Mouse (Mus musculus): ENCODE data around the gene Trim10. TPM values are rescaled to one million over a fixed set of nuclear protein-coding genes. Genes with fewer than 3 reads are reported as not detected.
A peak's percentile ranks its signal among the peaks of the same experiment; 100 is the strongest.

The Trim10 gene
- polyA plus RNA-seq, 1 experiment from 2014 or later = 7.4 TPM

GRCm38 (mm10) chr17:36909802-36910201, 40.4 kb downstream of the Trim10 start:
- no peak overlapping the region for H3K9ac ChIP-seq (ENCODE audit: low read length)
- ATAC-seq (replicated peaks; ENCODE audit: low FRiP score) (no peak), DNase-seq (ENCODE audit: low spot score) (no peak)
- H3K4me2 ChIP-seq (ENCODE audit: low read depth, low read length, severe bottlenecking) = no peak overlapping the region
- H3K27me3 ChIP-seq (ENCODE audit: control insufficient read depth, insufficient read depth, low read length) = no peaks in the 10 kb centered on the region
- no peak overlapping the region for H3K27ac ChIP-seq (ENCODE audit: low read depth, low read length)
- H3K9me3 ChIP-seq (ENCODE audit: control insufficient read depth, low read length) = no peaks in the 10 kb centered on the region
- no peak overlapping the region for H3K4me3 ChIP-seq (ENCODE audit: low read depth, low read length)
- H3K36me3 ChIP-seq (ENCODE audit: control insufficient read depth, insufficient read depth, low read length) = no peaks in the 10 kb centered on the region
- 57% methylated on average over 4 of the region's 4 CpGs for WGBS
- no peaks in the 10 kb centered on the region for H3K4me1 ChIP-seq (replicated peaks; ENCODE audit: control insufficient read depth, insufficient read depth, low read length)

GRCm38 (mm10) chr17:36912031-36912430, 42.7 kb downstream of the Trim10 start:
- Histone ChIP-seq H3K9ac (ENCODE audit: low read length) (no peak overlapping the region), H3K36me3 (ENCODE audit: control insufficient read depth, insufficient read depth, low read length) (no peaks in the 10 kb centered on the region)

GRCm38 (mm10) chr17:36914108-36914507, 44.7 kb downstream of the Trim10 start:
- Histone ChIP-seq H3K4me2 (ENCODE audit: low read depth, low read length, severe bottlenecking) (no peak overlapping the region), H3K4me1 (replicated peaks; ENCODE audit: control insufficient read depth, insufficient read depth, low read length) (no peaks in the 10 kb centered on the region), H3K4me3 (ENCODE audit: low read depth, low read length) (no peak overlapping the region), H3K9ac (ENCODE audit: low read length) (no peak overlapping the region), H3K36me3 (ENCODE audit: control insufficient read depth, insufficient read depth, low read length) (no peaks in the 10 kb centered on the region), H3K9me3 (ENCODE audit: control insufficient read depth, low read length) (no peaks in the 10 kb centered on the region), H3K27ac (ENCODE audit: low read depth, low read length) (no peak overlapping the region), H3K27me3 (ENCODE audit: control insufficient read depth, insufficient read depth, low read length) (no peaks in the 10 kb centered on the region)
- DNase-seq (ENCODE audit: low spot score) (peak; percentile 82), ATAC-seq (replicated peaks; ENCODE audit: low FRiP score) (0 out of 2 replicates have a peak, but pooled peaks have one; percentile 56)
- 11% methylated on average over 2 of the region's 2 CpGs for WGBS

More at GRCm38 (mm10) chr17:36912031-36912430, 42.7 kb downstream of the Trim10 start:
- H3K4me2 ChIP-seq (ENCODE audit: low read depth, low read length, severe bottlenecking) = no peak overlapping the region
- H3K9me3 ChIP-seq (ENCODE audit: control insufficient read depth, low read length) = no peaks in the 10 kb centered on the region
- H3K27me3 ChIP-seq (ENCODE audit: control insufficient read depth, insufficient read depth, low read length) = no peaks in the 10 kb centered on the region
- H3K4me1 ChIP-seq (replicated peaks; ENCODE audit: control insufficient read depth, insufficient read depth, low read length) = no peaks in the 10 kb centered on the region
- ATAC-seq (replicated peaks; ENCODE audit: low FRiP score) = no peak
- H3K27ac ChIP-seq (ENCODE audit: low read depth, low read length) = no peak overlapping the region
- DNase-seq (ENCODE audit: low spot score) = no peak
- 74% methylated on average over 2 of the region's 2 CpGs for WGBS
- H3K4me3 ChIP-seq (ENCODE audit: low read depth, low read length) = no peak overlapping the region

GRCm38 (mm10) chr17:36915076-36915475, 45.7 kb downstream of the Trim10 start:
- peak; percentile 72 for DNase-seq (ENCODE audit: low spot score)
- Histone ChIP-seq H3K9me3 (ENCODE audit: control insufficient read depth, low read length) (no peaks in the 10 kb centered on the region), H3K36me3 (ENCODE audit: control insufficient read depth, insufficient read depth, low read length) (no peaks in the 10 kb centered on the region), H3K4me2 (ENCODE audit: low read depth, low read length, severe bottlenecking) (no peak overlapping the region), H3K27ac (ENCODE audit: low read depth, low read length) (no peak overlapping the region), H3K4me1 (replicated peaks; ENCODE audit: control insufficient read depth, insufficient read depth, low read length) (no peaks in the 10 kb centered on the region), H3K27me3 (ENCODE audit: control insufficient read depth, insufficient read depth, low read length) (no peaks in the 10 kb centered on the region), H3K9ac (ENCODE audit: low read length) (no peak overlapping the region), H3K4me3 (ENCODE audit: low read depth, low read length) (no peak overlapping the region)
- ATAC-seq (replicated peaks; ENCODE audit: low FRiP score) = 0 out of 2 replicates have a peak, but pooled peaks have one; percentile 55
- WGBS = 15% methylated on average over 9 of the region's 9 CpGs

GRCm38 (mm10) chr17:36920239-36920638, 50.9 kb downstream of the Trim10 start:
- WGBS = 51% methylated on average over 15 of the region's 15 CpGs
- Histone ChIP-seq H3K9ac (ENCODE audit: low read length) (no peak overlapping the region), H3K4me3 (ENCODE audit: low read depth, low read length) (no peak overlapping the region), H3K4me1 (replicated peaks; ENCODE audit: control insufficient read depth, insufficient read depth, low read length) (no peaks in the 10 kb centered on the region), H3K27me3 (ENCODE audit: control insufficient read depth, insufficient read depth, low read length) (no peaks in the 10 kb centered on the region), H3K9me3 (ENCODE audit: control insufficient read depth, low read length) (no peaks in the 10 kb centered on the region), H3K27ac (ENCODE audit: low read depth, low read length) (no peak overlapping the region), H3K4me2 (ENCODE audit: low read depth, low read length, severe bottlenecking) (no peak overlapping the region), H3K36me3 (ENCODE audit: control insufficient read depth, insufficient read depth, low read length) (no peaks in the 10 kb centered on the region)
- no peak for DNase-seq (ENCODE audit: low spot score)
- ATAC-seq (replicated peaks; ENCODE audit: low FRiP score) = no peak

GRCm38 (mm10) chr17:36922715-36923114, 53.3 kb downstream of the Trim10 start:
- no peak overlapping the region for H3K27ac ChIP-seq (ENCODE audit: low read depth, low read length)
- no peaks in the 10 kb centered on the region for H3K9me3 ChIP-seq (ENCODE audit: control insufficient read depth, low read length)
- ATAC-seq (replicated peaks; ENCODE audit: low FRiP score) = no peak
- H3K4me1 ChIP-seq (replicated peaks; ENCODE audit: control insufficient read depth, insufficient read depth, low read length) = no peaks in the 10 kb centered on the region
- no peak overlapping the region for H3K4me2 ChIP-seq (ENCODE audit: low read depth, low read length, severe bottlenecking)
- no peak overlapping the region for H3K4me3 ChIP-seq (ENCODE audit: low read depth, low read length)
- H3K36me3 ChIP-seq (ENCODE audit: control insufficient read depth, insufficient read depth, low read length) = no peaks in the 10 kb centered on the region
- WGBS = 87% methylated on average over 4 of the region's 4 CpGs
- DNase-seq (ENCODE audit: low spot score) = no peak
- H3K9ac ChIP-seq (ENCODE audit: low read length) = no peak overlapping the region
- no peaks in the 10 kb centered on the region for H3K27me3 ChIP-seq (ENCODE audit: control insufficient read depth, insufficient read depth, low read length)

- Histone ChIP-seq H3K4me1 (replicated peaks; ENCODE audit: control insufficient read depth, insufficient read depth, low read length) (no peaks in the 10 kb centered on the region), H3K4me2 (ENCODE audit: low read depth, low read length, severe bottlenecking) (no peak overlapping the region), H3K36me3 (ENCODE audit: control insufficient read depth, insufficient read depth, low read length) (no peaks in the 10 kb centered on the region), H3K9ac (ENCODE audit: low read length) (no peak overlapping the region), H3K9me3 (ENCODE audit: control insufficient read depth, low read length) (no peaks in the 10 kb centered on the region), H3K4me3 (ENCODE audit: low read depth, low read length) (no peak overlapping the region), H3K27ac (ENCODE audit: low read depth, low read length) (no peak overlapping the region), H3K27me3 (ENCODE audit: control insufficient read depth, insufficient read depth, low read length) (no peaks in the 10 kb centered on the region)
- ATAC-seq (replicated peaks; ENCODE audit: low FRiP score) (no peak), DNase-seq (ENCODE audit: low spot score) (no peak)
- 77% methylated on average over 4 of the region's 4 CpGs for WGBS
Measured at GRCm38 (mm10) chr17:36923491-36923890, 54.1 kb downstream of the Trim10 start.

Other genes starting within 250 kb of the Trim10 start
- gene H2-M9, start 226.9 kb upstream of the Trim10 start, polyA plus RNA-seq (2014; fragmentation: Nextera tagmentation; extraction: Ambion mirVana) = not detected in 2 replicates
- not detected in 2 replicates for gene H2-M1, start 197.4 kb upstream of the Trim10 start, polyA plus RNA-seq (2014; fragmentation: Nextera tagmentation; extraction: Ambion mirVana)
- gene H2-M10.5, start 96.7 kb upstream of the Trim10 start, polyA plus RNA-seq (2014; fragmentation: Nextera tagmentation; extraction: Ambion mirVana) = not detected in 2 replicates
- gene H2-M10.6, start 57.4 kb upstream of the Trim10 start, polyA plus RNA-seq (2014; fragmentation: Nextera tagmentation; extraction: Ambion mirVana) = not detected in 2 replicates
- gene Trim26, start 32.4 kb upstream of the Trim10 start, polyA plus RNA-seq (2014; fragmentation: Nextera tagmentation; extraction: Ambion mirVana) = 30.9 and 31.7 TPM in 2 replicates
- 0.20 and 0.35 TPM in 2 replicates for gene Trim15, start 2.4 kb upstream of the Trim10 start, polyA plus RNA-seq (2014; fragmentation: Nextera tagmentation; extraction: Ambion mirVana)
- not detected in 2 replicates for gene Trim40, start 20.5 kb downstream of the Trim10 start, polyA plus RNA-seq (2014; fragmentation: Nextera tagmentation; extraction: Ambion mirVana)
- not detected in 2 replicates for gene Trim31, start 28.5 kb downstream of the Trim10 start, polyA plus RNA-seq (2014; fragmentation: Nextera tagmentation; extraction: Ambion mirVana)
- 0.33 and 0.44 TPM in 2 replicates for gene Rnf39, start 73.3 kb downstream of the Trim10 start, polyA plus RNA-seq (2014; fragmentation: Nextera tagmentation; extraction: Ambion mirVana)
- 142 and 149 TPM in 2 replicates for gene Ppp1r11, start 82.2 kb downstream of the Trim10 start, polyA plus RNA-seq (2014; fragmentation: Nextera tagmentation; extraction: Ambion mirVana)
- 83.2 and 86.6 TPM in 2 replicates for gene Znrd1, start 89.0 kb downstream of the Trim10 start, polyA plus RNA-seq (2014; fragmentation: Nextera tagmentation; extraction: Ambion mirVana)
- gene Znrd1as, start 89.0 kb downstream of the Trim10 start, polyA plus RNA-seq (2014; fragmentation: Nextera tagmentation; extraction: Ambion mirVana) = 10.2 and 10.5 TPM in 2 replicates
- gene 2410137M14Rik, start 111.7 kb downstream of the Trim10 start, polyA plus RNA-seq (2014; fragmentation: Nextera tagmentation; extraction: Ambion mirVana) = not detected in 2 replicates
- gene H2-M5, start 120.0 kb downstream of the Trim10 start, polyA plus RNA-seq (2014; fragmentation: Nextera tagmentation; extraction: Ambion mirVana) = 0.73 and 1.1 TPM in 2 replicates
- 130 and 142 TPM in 2 replicates for gene Zfp57, start 131.6 kb downstream of the Trim10 start, polyA plus RNA-seq (2014; fragmentation: Nextera tagmentation; extraction: Ambion mirVana)
- gene Mog, start 153.8 kb downstream of the Trim10 start, polyA plus RNA-seq (2014; fragmentation: Nextera tagmentation; extraction: Ambion mirVana) = 0.39 TPM in 1 of 2 replicates, not detected in the other
- 19.7 and 21.8 TPM in 2 replicates for gene Gabbr1, start 176.4 kb downstream of the Trim10 start, polyA plus RNA-seq (2014; fragmentation: Nextera tagmentation; extraction: Ambion mirVana)
- gene Olfr90, start 218.9 kb downstream of the Trim10 start, polyA plus RNA-seq (2014; fragmentation: Nextera tagmentation; extraction: Ambion mirVana) = not detected in 2 replicates
- 0.13 TPM in 2 replicates for gene Olfr91, start 228.7 kb downstream of the Trim10 start, polyA plus RNA-seq (2014; fragmentation: Nextera tagmentation; extraction: Ambion mirVana)